Mouse (Mus musculus) large intestine, adult 2 months (tissue): Measurements from ENCODE around the gene Ogdh. TPM values are rescaled to one million over a fixed set of nuclear protein-coding genes. Genes with fewer than 3 reads are reported as not detected.

Experiments used
- DNase-seq: peaks from one replicate; pipeline ENCODE4 v3.0.0-alpha.2; 2012; ENCODE audit warnings: low read depth, low spot score
- WGBS: fragments of 180-500 bp; shearing (Covaris S2); methylation state at CpG from one replicate; pipeline ENCODE4 v1.1.7; 2018; 5-methylcytosine and 5-hydroxymethylcytosine counted together
- polyA plus RNA-seq: library from polyadenylated mRNA; depleted of rRNA; stranded (reverse); fragments of >200 nt; gene quantifications from 2 replicates; pipeline ENCODE4 v1.2.3, GENCODE M21; 2012

The Ogdh gene
- polyA plus RNA-seq, 1 experiment, result 221 TPM

DNA sequence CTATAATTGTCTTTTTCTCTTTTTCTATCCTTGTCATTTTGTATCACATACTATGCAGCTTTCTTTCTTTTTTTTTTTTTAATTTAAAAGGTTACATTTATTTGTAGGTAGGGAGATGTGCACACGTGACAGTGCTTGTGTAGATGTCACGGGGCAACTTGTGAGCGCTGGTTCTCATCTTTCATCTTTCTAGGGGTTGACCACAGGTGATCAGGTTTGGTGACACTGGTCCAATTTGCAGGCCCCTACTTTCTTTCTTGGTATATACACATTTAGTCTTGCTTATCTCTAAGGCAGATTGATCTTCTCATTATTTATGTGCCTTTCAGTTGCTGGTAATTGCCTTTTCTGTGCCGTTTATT is 1.5 kb downstream of the Ogdh start:
- 89% methylated on average over 4 of the region's 4 CpGs for WGBS
- no peak for DNase-seq

DNA sequence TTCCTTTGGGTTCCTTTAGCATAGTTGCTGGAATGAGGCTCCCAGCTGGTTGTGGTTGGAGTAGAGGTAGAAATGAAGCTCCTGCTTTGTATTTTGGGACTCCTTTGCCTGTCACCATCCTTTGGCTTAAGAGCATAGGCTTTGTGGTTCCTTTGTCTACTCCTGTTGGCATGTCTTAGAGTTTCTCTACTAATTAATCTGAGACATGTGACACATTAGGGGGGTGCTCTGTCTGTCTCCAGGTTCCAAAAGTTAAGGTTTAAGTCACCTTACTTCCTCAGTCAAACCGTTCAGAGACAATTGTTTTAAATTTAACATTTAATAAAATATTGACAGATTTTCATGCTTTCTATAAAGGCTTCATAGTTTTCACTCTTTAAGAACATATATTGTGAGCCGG is 2.2 kb downstream of the Ogdh start:
- WGBS, result 89% methylated on average over 2 of the region's 2 CpGs
- no peak for DNase-seq

DNA sequence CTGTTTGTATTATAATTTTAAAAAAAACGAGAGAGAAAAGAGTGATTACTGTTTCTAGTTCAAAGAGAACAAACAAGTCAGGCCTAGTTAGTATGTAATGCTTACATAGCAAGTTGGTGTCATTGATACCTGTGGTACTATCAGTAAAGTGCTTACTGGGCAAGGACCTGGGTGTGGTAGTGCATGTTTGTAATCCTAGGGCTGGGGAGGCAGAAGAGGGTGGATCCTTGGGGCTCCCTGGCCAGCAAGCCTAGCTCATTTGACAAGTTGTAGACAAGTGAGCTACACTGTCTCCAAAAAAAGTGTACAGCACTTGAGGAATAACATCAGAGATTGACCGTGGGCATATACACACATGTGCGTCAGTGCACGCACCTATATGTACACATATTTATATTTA is 3.2 kb downstream of the Ogdh start:
- peak; percentile 48 for DNase-seq
- 76% methylated on average over 4 of the region's 4 CpGs for WGBS

DNA sequence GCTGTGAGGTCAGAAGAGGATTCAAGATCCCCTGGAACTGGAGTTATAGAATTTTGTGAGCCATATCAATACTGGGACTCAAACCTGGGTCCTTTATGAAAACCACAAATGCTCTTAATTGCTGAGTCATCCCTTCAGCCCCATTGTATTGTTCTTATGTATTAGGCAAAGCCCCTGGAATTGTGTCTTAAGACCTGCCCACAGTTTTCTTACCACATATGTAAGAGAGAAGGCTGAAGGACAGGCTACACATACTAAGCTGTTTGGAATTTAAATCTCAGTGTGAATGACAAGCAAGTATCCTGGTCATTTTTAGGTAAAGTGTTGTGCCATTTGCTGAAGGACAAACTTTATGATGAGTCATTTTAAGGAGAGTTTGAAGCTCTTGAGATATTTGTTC is 4.6 kb downstream of the Ogdh start:
- DNase-seq, result no peak

DNA sequence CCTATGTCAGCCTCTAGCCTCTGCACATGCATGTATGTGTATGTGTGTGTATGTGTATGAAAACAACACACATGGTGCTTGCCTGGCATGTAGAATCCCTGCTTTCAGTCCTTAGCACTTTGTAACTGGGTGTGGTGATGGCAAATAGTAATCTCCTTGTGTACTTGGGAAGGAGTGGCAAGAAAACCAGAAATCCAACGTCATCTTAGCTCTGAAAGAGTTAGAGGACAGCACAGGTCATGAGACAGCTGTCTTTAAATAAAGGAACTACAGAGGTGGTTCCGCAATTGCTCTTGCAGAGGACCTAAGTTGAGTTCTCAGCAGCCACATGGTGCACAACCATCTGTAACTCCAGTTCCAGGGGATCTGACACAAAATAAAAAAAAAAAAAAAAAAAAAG is 8.0 kb downstream of the Ogdh start:
- peak; percentile 77 for DNase-seq
- WGBS, result 19% methylated on average over 2 of the region's 2 CpGs

DNA sequence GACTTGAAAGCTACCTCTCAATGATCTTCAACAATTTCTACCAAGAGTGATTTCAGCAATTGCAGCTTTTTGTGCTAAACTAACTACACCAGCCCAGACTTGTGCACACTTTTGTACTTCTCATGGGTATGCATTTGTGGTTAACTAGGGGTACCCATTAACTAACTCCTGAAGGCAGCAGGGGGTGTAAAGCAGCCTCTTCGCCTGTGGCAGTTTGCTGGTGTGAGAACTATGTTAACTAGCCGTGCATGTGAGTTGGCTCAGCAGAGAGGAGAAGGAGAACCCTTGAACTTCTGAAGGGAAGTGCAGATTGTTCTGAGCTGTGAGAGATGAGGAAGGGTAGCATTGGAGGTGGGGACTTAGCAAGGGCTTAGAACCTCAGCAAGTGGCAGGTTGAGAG is 11.4 kb downstream of the Ogdh start:
- DNase-seq, result no peak
- WGBS, result 95% methylated on average over 2 of the region's 2 CpGs

DNA sequence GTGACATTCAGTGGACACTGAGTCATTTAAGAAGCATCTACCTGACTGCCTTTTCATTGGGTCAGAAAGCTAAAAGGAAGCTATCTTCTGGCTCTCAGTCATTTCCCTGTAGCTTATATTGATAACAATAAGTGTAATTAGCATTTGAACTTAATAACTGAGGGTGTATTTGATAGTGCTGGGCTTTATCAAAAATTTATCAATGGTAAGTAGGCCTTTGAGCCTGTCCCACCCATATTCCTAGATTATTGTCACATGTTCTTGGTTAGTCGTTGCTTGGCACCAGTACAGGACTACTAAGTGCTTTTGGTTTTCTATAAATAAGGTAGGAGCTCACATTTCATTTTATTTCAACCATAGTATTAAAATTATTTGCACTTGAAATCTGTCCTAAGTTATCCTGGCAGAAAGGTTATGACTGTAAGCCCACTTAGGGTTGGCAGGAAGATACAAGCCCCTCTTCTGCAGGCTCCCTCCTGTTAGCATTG is 14.6 kb downstream of the Ogdh start:
- WGBS, result 43% methylated on average over 1 of the region's 1 CpGs
- no peak for DNase-seq

DNA sequence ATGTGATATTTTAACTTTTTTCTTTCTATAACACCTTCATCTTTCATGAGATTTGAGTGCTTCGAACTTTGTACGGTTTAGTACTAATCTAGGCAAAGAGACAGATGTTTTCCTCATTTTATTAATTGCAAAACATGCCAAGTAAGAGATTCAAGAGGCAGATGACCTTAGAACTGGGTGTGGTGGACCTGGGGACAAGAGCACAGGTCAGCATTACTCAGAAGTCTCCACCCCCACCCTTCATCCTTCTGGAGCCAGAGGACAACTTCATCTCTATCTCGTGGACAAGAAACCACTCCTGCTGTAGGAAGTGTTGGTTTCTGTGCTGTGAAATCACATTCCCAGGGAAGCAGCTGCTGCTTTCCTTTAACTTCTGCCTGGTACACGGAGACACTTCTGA is 16.7 kb downstream of the Ogdh start:
- 42% methylated on average over 4 of the region's 4 CpGs for WGBS
- DNase-seq, result peak; percentile 59

DNA sequence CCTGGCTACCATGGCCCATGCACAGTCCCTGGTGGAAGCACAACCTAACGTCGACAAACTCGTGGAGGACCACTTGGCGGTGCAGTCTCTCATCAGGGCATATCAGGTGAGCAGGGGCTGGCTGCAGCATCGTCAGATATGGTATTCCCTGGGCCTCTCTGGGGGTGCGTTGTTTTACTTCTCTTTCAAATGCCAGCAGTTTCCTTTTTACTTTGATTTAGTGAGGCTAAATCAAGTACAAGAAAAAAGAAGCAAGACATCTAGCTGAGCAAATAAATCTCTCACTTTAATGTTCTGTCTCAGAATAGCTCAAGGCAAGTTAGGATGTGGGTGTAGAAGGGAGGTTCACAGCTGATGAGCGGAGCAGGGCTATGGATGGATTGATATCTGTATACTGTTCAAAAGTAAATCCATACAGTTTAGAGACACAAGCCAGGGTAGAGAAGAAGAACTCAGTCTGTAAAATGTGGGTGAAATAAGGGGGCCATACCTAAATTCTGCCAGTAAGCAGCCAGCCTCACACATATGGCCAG is 22.5 kb downstream of the Ogdh start:
- 87% methylated on average over 7 of the region's 7 CpGs for WGBS
- DNase-seq, result no peak

DNA sequence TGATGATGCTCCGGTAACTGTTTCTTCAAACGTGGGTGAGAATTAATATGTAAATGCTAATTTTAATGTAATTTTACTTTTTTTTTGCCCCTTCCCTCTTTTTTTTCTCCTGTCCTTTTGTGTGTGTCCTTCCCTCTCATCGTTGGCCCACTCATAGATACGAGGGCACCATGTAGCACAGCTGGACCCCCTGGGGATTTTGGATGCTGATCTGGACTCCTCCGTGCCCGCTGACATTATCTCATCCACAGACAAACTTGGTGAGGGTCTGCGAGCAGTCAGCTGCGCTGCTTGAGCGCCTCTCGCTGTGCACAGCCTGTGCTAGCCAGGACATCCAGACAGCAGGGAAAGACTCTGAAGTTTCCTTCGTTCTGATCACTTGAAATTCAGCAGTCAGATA is 25.4 kb downstream of the Ogdh start:
- DNase-seq, result no peak
- 92% methylated on average over 11 of the region's 11 CpGs for WGBS

DNA sequence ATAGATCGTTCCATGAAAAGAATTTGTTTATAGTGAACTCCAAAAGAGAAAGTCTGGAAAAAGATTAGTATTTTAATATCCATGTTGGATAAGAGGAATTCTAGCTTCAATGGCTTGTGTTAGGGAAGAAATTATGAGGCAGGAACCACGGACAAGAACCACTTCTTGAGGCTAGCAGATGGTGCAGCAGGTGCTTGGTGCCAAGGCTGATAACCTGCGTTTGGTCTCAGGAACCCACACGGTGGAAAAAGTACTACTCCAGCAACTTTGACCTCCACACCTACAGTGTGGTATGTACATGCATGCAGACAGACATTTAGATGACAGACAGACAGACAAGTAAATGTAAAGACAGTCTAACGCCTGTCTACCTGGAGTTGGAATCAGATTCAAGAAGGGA is 27.1 kb downstream of the Ogdh start:
- DNase-seq, result no peak
- 82% methylated on average over 5 of the region's 5 CpGs for WGBS

DNA sequence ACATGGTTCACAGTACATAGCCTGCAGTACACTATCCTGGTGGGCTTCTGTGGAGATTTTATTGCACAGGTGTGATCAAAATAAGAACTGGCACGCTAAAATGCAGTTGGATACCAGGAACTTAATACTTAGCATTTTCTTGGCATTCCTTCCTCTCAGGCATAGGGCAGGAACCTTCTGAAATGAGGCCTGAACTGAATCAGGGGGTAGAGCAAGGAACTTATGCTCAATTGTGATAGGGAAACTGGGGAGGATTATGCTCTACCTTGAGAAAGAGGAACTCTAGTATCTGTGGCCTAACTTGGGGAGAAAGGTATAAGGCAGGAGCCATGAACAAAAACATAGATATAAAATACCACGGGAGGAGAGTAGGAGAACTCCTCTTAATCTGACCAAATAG is 27.9 kb downstream of the Ogdh start:
- 75% methylated on average over 2 of the region's 2 CpGs for WGBS
- no peak for DNase-seq

DNA sequence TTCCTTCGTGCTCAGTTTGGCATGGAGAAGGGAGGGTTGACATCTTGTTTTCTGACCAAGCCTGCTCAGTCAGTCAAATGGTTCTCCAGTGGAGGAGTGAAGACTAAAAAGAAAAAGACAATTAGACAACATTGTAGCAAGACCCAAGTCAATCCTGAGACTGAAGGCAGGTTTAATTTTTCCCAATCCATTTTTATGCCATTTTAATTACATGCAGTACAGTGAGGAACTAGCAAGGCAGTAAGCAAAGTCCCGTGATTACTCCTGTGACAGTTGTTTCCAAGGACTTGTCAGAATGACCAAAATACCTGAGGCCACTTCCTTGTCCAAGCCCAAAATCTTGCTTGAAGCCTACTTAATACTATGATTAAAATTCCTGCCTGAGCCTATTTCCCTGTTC is 30.7 kb downstream of the Ogdh start:
- 85% methylated on average over 2 of the region's 2 CpGs for WGBS
- no peak for DNase-seq

DNA sequence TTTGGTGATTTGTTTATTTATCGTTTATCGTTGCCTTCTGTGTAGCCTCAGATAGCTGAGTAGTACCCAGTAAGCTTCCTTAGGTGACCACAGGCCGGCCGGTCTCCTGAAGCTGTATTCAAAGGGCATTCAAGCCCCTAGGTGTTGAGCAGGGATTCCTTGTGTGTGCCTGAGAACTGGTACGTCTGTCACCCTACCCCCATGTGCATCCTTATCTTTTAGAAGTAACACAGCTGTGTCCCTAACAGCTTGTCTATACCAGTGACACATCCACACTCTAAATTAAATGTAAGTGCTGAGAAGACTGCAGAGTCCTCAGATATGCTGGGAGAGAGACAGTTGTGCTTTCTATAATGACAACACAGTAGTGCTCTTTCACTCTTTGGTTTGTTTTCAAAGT is 31.9 kb downstream of the Ogdh start:
- DNase-seq, result no peak
- WGBS, result 89% methylated on average over 5 of the region's 5 CpGs

DNA sequence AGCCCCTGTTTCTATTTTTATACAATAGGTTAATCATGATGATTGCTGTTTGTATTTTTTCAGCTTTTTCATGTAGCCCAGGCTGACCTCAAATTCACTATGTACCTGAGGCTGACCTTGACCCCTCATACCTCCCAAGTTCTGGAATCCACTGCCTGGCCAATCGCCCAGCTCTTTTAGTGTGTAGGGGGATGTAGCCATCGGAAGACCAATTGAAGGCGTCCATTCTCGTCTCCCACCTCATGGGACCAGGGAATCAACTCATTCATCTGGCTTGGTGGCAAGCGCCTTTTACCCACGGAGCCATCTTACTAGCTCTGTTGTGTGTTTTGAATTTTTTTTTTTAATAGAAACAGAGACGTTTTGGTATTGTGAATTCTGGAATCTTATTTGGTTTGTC is 39.8 kb downstream of the Ogdh start:
- DNase-seq, result no peak
- WGBS, result 88% methylated on average over 7 of the region's 7 CpGs

DNA sequence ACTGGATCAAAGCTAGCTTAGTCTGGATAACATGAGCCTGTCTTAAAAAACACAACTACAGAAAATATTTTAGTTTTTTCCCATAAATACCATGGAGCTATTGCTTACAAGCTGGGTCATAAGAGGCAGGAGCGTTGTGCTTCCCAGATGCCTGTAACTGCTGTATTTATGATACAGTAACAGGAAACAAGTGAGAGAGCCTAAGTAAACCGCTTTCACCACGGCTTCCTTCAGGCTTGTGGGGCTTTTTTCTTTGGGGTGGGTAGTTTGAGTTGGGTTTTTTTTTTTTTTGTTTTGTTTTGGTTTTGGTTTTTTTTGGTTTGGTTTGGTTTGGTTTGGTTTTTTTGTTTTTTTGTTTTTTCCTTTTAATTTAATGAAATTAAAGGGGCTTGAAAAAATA is 41.2 kb downstream of the Ogdh start:
- 60% methylated on average over 3 of the region's 3 CpGs for WGBS
- DNase-seq, result no peak

DNA sequence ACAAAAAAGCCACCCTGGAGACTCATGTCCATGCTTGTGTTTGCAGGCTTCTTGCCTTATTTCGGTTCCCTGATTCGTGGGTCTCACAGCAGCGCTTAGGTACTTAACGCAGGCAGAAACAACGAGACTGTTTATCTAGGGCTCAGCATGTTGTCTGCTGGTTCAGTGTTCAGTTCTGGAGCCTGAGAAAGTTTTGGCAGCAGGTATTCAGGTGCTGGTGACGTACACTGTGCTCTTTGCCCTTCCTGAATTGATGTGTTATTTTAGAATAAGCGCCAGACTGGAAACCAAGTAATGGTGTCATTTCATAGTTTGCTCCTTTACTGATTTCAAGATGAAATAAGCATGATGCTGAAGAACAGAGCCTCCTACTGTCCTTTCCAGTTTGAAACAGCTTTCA is 42.0 kb downstream of the Ogdh start:
- WGBS, result 62% methylated on average over 7 of the region's 7 CpGs
- DNase-seq, result no peak

DNA sequence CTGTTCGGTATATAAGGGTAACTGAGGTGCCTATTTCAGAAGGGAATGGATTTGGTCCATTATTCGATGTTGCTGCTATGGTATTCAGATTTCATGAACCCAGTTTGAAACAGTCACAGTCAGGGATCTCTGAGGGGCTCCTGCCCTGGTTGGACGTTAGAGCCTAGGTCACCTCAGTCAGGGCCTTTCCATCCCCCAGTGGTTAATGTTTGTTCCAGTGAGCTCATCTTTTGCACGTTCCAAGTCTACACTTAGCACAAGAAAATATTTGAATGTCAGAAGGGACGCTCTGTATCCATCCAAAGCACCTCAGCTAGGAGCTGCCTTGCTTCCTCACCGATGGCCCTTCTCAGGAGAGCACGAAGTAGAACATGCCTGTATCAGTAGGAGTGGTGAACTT is 43.9 kb downstream of the Ogdh start:
- DNase-seq, result no peak
- 91% methylated on average over 7 of the region's 7 CpGs for WGBS

DNA sequence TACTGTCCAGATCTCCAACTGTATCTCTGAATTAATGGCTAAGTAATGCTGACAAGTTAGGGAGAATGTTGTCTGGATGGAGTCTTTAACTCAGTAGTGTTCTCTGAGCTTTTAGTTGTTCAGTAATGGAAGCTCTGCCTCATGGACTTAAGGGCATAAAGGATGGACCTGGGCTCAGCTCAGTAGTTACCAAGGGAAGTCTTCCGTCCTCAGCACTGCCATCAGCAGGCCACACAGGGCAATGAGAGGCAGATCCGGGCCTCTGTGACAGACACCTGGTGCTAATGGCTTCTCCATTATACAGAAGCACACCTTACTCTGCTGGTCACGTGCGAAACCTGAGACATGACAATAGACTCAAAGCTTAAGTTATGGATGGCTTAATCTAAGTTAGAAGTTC is 45.3 kb downstream of the Ogdh start:
- WGBS, result 85% methylated on average over 4 of the region's 4 CpGs
- no peak for DNase-seq

DNA sequence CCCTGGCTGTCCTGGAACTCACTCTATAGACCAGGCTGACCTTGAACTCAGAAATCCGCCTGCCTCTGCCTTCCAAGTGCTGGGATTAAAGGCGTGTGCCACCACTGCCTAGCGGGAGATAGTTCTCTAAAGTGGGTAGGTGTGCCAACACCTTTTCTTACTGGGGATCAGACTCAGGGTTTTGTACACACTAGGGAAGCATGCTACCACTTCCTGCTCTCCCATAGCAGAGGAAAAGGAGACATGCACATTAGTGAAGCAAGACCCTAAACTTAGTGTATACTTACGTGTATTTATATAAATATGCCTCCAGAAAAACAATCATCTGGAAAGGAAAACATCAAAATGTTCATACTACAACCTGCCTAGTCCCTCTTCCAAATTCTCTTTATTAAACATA is 54.5 kb downstream of the Ogdh start:
- no peak for DNase-seq
- 94% methylated on average over 4 of the region's 4 CpGs for WGBS

DNA sequence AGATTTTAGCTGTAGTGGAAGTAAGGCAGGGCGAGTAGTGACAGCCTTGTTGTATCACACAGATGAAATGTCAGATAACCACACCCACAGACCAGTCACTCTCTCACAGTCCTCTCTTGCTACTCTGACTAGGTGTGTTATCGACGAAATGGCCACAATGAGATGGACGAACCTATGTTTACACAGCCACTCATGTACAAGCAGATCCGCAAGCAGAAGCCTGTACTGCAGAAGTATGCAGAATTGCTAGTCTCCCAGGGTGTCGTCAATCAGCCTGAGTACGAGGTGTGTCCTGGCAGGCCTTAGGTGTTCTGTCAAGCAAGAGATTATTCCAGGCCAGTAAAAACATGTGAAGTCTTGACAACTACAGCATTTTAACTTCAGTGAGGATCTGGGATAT is 55.5 kb downstream of the Ogdh start:
- WGBS, result 81% methylated on average over 7 of the region's 7 CpGs
- no peak for DNase-seq

DNA sequence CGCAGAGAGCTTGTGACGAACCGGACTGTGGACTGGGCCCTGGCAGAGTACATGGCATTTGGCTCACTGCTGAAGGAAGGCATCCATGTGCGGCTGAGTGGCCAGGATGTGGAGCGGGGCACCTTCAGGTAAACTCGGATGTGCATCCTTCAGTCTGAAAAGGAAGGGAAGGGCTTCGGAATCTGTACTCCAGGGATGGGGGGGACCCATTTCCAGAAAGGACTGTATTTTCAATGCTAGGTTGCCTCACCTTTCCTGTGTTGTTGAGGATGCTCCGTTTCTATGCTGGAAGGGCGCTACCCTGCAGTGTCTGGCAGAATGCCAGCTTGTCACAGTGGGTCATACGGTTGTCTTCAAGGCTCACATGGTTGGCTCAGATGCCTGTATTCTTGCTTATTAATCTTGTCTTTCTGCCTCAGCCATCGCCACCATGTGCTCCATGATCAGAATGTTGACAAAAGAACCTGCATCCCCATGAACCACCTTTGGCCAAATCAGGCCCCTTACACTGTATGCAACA is 57.3 kb downstream of the Ogdh start:
- DNase-seq, result no peak
- 86% methylated on average over 11 of the region's 11 CpGs for WGBS
